Mouse (Mus musculus) forebrain, embryonic 10.5 days (tissue): ENCODE results near the gene Mitf. TPM values are rescaled to one million over a fixed set of nuclear protein-coding genes. Genes with fewer than 3 reads are reported as not detected.

Experiments used
- DNase-seq: peaks from one replicate; pipeline ENCODE4 v3.0.0-alpha.2; 2017; ENCODE audit warnings: low spot score; ENCODE audit errors: extremely low spot score
- H3K27ac ChIP-seq: fragments of 300-500 bp; sonication (generic); 2 replicates; pipeline ENCODE4 v1.5.1; 2016; ENCODE audit warnings: mild to moderate bottlenecking
- H3K27me3 ChIP-seq: fragments of 300-500 bp; sonication (generic); 2 replicates; pipeline ENCODE4 v1.6.1; 2016; ENCODE audit warnings: mild to moderate bottlenecking; ENCODE audit not compliant: poor library complexity, severe bottlenecking
- H3K36me3 ChIP-seq: fragments of 300-500 bp; sonication (generic); replicated peaks from 2 replicates; pipeline ENCODE4 v1.6.1; 2016; ENCODE audit warnings: mild to moderate bottlenecking, moderate library complexity
- H3K4me1 ChIP-seq: fragments of 300-500 bp; sonication (generic); 2 replicates; pipeline ENCODE4 v1.6.1; 2016
- H3K4me3 ChIP-seq: fragments of 300-500 bp; sonication (generic); 2 replicates; pipeline ENCODE4 v1.5.1; 2016; ENCODE audit warnings: mild to moderate bottlenecking, moderate library complexity
- H3K9me3 ChIP-seq: fragments of 300-500 bp; sonication (generic); 2 replicates; pipeline ENCODE4 v1.6.1; 2016; ENCODE audit warnings: mild to moderate bottlenecking, moderate library complexity
- WGBS: fragments of 180-500 bp; shearing (Covaris S2); methylation state at CpG from one replicate; pipeline ENCODE4 v1.1.7; 2016; 5-methylcytosine and 5-hydroxymethylcytosine counted together
- polyA plus RNA-seq: library from polyadenylated mRNA; unstranded; fragments of >200 nt; fragmentation: Nextera tagmentation; extraction: Ambion mirVana; gene quantifications from 2 replicates; pipeline ENCODE4 v1.2.1, GENCODE M21; 2016

The Mitf gene
- polyA plus RNA-seq, 1 experiment from 2014 or later = 2.2 TPM

DNA sequence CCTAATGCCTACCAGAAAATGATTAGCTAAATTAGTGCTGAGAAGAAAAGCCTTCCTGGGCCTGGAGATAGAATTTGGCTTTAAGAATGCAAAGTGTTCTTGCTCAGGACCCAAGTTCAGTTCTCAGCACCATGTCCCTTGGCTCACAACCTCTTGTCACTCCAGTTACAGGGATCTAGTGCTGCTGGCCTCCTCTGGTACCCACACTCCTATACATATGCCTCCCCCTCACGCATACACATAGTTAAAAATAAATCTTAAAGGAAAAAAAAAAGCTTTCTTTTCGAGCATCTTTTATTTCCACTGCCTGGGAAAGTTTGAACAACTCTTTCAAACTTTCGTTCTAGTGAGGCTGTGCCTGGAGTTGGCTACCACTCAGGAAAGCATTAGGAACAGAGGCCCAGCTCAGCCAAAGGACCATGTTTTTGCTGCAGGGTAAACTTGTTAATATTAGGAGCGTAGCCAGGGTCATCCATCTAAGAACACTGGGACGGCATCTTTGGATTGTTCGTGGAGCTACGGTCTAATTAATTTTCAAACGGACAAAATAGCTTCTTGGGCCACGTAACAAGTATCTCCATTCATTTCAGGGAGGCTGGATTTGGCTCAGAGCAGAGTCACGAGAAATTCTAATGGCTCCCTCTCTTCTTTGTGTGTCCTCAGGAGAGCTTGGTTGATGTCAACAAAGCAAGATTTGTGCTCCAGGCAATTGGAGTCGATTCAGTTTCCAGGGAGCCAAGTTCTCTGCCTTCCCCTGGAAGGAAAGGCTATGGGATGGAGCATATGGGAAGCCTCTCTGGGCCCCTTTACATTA lies 239.7 kb downstream of the Mitf start:
- H3K4me3 ChIP-seq = no peak overlapping the region
- 59% methylated on average over 11 of the region's 11 CpGs for WGBS
- no peak for DNase-seq
- H3K4me1 ChIP-seq = peaks cover 44% of the 10 kb centered on the region
- H3K27ac ChIP-seq = peak overlapping the region; percentile 44; the same call in 1 of the 2 replicates
- H3K27me3 ChIP-seq = no peaks in the 10 kb centered on the region
- no peaks in the 10 kb centered on the region for H3K9me3 ChIP-seq
- H3K36me3 ChIP-seq = no peaks in the 10 kb centered on the region

DNA sequence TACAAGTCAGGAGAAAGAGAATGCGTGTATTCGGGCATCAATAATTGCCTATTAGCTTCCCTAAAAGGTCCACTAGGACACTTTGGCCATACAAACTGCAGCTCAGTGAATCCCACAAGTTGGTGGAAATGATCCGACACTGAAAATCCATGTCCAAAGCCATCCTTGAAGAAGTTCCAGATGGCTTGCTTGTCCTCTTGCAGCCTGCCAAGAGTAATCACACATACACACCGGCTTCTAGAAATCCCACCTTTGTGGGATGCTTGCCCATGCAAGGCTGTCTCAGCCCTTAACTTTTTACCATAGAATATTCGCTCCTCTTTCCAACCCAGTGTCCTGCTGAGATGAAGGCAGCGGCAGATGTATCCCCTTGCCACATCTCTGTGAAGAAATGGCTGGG lies 240.9 kb downstream of the Mitf start:
- DNase-seq = no peak
- WGBS = 73% methylated on average over 6 of the region's 6 CpGs
- Histone ChIP-seq H3K4me3 (no peak overlapping the region), H3K9me3 (no peaks in the 10 kb centered on the region), H3K27ac (peak overlapping the region; percentile 48; the same call in 1 of the 2 replicates), H3K27me3 (no peaks in the 10 kb centered on the region), H3K36me3 (no peaks in the 10 kb centered on the region), H3K4me1 (peaks cover 39% of the 10 kb centered on the region)

DNA sequence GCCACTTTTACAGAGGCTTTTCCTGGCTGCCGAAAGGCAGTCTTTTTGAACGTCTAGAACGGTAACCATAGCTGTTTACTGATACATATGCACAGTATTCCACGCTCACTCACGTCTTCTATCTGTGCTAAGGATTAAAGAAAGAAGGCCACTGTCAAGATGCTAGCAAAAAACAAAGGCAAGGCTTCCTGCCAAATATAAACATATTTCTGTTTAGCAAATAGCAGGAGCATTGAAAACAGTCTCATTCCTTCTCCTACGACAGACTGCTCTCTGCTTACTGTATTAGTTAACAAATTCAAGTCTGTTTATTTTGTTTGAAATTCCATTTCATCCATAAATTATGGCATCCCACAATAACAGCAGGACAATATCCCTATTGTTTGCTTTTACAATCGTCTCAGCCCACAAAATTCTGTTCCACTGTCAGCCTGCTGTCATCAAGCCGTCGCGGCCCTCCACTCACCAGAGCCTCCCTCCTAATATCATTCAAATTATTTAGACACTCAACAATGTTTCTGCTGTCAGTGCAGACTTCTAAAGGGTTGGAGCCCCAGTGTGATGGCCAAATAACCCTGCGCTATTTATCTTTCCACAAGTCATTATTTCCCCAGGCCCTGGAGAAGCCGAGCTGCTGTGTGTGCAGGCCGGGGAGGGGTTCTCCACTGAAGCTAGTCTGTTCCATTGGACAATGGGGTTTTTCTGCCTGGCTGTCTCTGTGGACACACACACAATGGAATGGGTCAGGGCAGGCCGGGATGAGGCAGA lies 242.0 kb downstream of the Mitf start:
- no peak overlapping the region for H3K4me3 ChIP-seq
- DNase-seq = peak; percentile 61
- H3K9me3 ChIP-seq = no peaks in the 10 kb centered on the region
- peak overlapping the region; percentile 80; the same call in 1 of the 2 replicates for H3K27ac ChIP-seq
- H3K4me1 ChIP-seq = peaks cover 39% of the 10 kb centered on the region
- WGBS = 42% methylated on average over 14 of the region's 14 CpGs
- no peaks in the 10 kb centered on the region for H3K36me3 ChIP-seq
- no peaks in the 10 kb centered on the region for H3K27me3 ChIP-seq

DNA sequence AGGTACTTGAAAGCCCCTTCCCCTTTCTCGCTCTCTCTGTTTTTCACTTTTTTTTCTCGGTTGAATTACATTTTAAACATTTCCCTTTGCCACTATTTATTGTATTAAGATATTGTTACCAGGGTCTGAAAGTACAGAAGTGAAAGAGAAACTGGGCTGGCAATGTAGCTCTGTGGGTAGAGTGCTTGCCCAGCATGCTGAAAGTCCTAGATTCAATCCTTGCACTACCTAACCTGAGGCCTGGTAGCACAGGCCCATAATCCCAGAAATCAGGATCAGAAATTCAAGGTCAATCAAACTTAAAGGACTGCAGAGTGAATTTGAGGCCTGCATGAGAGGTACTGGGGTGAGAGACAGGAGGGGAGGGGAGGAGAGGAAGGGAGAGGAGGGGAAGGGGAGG lies 242.7 kb downstream of the Mitf start:
- Histone ChIP-seq H3K27ac (peak overlapping the region; percentile 80), H3K4me1 (peaks cover 39% of the 10 kb centered on the region), H3K36me3 (no peaks in the 10 kb centered on the region), H3K4me3 (no peak overlapping the region), H3K9me3 (no peaks in the 10 kb centered on the region), H3K27me3 (no peaks in the 10 kb centered on the region)
- DNase-seq = no peak
- WGBS = 43% methylated on average over 2 of the region's 2 CpGs

DNA sequence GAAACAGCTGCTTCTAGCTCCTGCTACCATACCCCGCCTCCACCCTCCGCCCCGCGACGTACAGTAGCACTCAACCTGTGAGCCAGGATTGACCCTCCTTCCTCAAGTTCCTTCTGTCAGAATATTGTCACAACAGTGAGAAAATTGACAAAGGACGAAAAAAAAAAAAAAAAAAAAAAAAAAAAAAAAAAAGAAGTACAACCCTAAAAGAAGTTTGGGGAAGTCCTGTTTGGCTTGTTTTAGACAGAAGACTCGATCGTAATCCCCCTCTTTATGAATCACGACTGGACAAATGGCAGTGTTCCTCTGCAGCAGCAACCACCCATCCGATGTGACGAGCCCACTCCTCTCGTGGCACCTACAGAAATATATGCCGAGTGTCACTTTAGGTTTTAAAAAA lies 255.0 kb downstream of the Mitf start:
- Histone ChIP-seq H3K27ac (no peak overlapping the region), H3K9me3 (no peaks in the 10 kb centered on the region), H3K4me3 (no peak overlapping the region), H3K27me3 (no peaks in the 10 kb centered on the region), H3K4me1 (peaks cover 6% of the 10 kb centered on the region), H3K36me3 (no peaks in the 10 kb centered on the region)
- 93% methylated on average over 13 of the region's 13 CpGs for WGBS
- DNase-seq = no peak

DNA sequence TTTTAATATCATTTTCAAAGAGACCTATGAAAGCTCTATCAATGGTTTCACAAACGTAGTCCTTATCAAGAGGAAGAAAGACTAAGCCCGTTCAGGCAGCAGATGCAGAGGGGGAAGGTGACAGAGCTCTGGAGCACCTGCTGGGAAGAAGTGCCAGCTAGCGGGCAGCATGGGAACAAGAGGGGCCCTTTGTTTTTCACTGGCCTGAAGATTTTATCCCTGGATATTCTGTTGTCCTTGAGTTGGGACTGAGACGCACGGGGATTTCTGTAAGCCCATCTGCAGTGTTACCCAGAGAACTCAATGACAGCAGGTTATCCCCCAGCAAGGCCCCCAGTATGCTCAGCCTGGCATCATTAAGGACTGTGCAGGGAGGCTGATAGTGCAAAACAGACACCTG lies 258.1 kb downstream of the Mitf start:
- H3K9me3 ChIP-seq = no peaks in the 10 kb centered on the region
- H3K4me3 ChIP-seq = no peak overlapping the region
- H3K27ac ChIP-seq = no peak overlapping the region; the same call in 1 of the 2 replicates
- H3K4me1 ChIP-seq = peaks cover 6% of the 10 kb centered on the region
- no peaks in the 10 kb centered on the region for H3K36me3 ChIP-seq
- WGBS = 12% methylated on average over 5 of the region's 5 CpGs
- H3K27me3 ChIP-seq = no peaks in the 10 kb centered on the region
- DNase-seq = no peak

DNA sequence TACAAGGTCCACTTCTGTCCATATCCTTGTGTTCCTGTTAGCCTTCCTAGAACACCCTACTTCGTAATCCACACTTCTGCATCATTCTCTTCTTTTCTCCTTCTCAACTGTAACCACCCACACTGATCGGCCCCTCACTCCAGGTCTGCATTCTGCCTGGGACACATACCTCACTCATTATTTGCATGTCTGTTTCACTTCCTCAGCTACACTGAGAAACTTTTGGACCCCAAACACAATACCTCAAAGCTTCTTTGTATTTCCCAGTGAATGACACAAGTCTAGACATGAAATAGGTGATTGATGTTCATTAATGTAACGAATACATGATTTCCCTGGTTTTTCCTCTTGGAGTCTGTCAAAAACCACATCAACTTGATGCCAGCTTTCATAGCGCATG lies 259.6 kb downstream of the Mitf start:
- no peak for DNase-seq
- H3K27ac ChIP-seq = no peak overlapping the region
- no peaks in the 10 kb centered on the region for H3K27me3 ChIP-seq
- H3K4me1 ChIP-seq = peaks cover 6% of the 10 kb centered on the region
- WGBS = 91% methylated on average over 4 of the region's 4 CpGs
- H3K4me3 ChIP-seq = no peak overlapping the region
- H3K9me3 ChIP-seq = no peaks in the 10 kb centered on the region
- H3K36me3 ChIP-seq = no peaks in the 10 kb centered on the region

Other genes starting within 250 kb of the Mitf start
- gene Frmd4b, start 189.5 kb upstream of the Mitf start, polyA plus RNA-seq = 19.6 and 21.2 TPM in 2 replicates